Mouse (Mus musculus): ENCODE data around the gene Gm19684. TPM values are rescaled to one million over a fixed set of nuclear protein-coding genes. Genes with fewer than 3 reads are reported as not detected.
"Not testable (repeated sequence)": the region's sequence is repeated elsewhere in the genome, so short reads cannot be mapped to it uniquely, and the experiment has no call there.

Gm19684 gene
- polyA plus RNA-seq, 1 experiment: 0.44 TPM

GRCm38 (mm10) chr17:36128525-36128924 lies 7.0 kb downstream of the Gm19684 start:
- H3K4me3 ChIP-seq (ENCODE audit: extremely low read depth, insufficient read depth, insufficient read length); H3K36me3 ChIP-seq (ENCODE audit: control insufficient read depth, insufficient read depth, low read length); DNase-seq (ENCODE audit: low read depth in 1 of 2, low spot score in 2 of 2); H3K4me1 ChIP-seq (ENCODE audit: control insufficient read depth, insufficient read depth, insufficient read length); H3K27me3 ChIP-seq (ENCODE audit: control insufficient read depth, insufficient read depth, low read length); H3K27ac ChIP-seq (ENCODE audit: insufficient read depth, low read length): not testable (repeated sequence)
- 91% methylated on average over 12 of the region's 13 CpGs for WGBS

GRCm38 (mm10) chr17:36128968-36129817 lies 7.7 kb downstream of the Gm19684 start, which contains the start of gene Gm7030:
Gene Gm7030, minus strand, starts transcription at chr17:36129425.
- WGBS: 88% methylated on average over 28 of the region's 28 CpGs
- H3K4me1 ChIP-seq (ENCODE audit: control insufficient read depth, insufficient read depth, insufficient read length); H3K27ac ChIP-seq (ENCODE audit: insufficient read depth, low read length); H3K27me3 ChIP-seq (ENCODE audit: control insufficient read depth, insufficient read depth, low read length); H3K36me3 ChIP-seq (ENCODE audit: control insufficient read depth, insufficient read depth, low read length); DNase-seq (ENCODE audit: low read depth in 1 of 2, low spot score in 2 of 2); H3K4me3 ChIP-seq (ENCODE audit: extremely low read depth, insufficient read depth, insufficient read length): not testable (repeated sequence)

- no peak for DNase-seq (ENCODE audit: low read depth in 1 of 2, low spot score in 2 of 2)
Observed at GRCm38 (mm10) chr17:36131516-36132265, 10.2 kb downstream of the Gm19684 start.

GRCm38 (mm10) chr17:36135421-36136231 lies 14.1 kb downstream of the Gm19684 start:
- Histone ChIP-seq H3K4me1 (ENCODE audit: control insufficient read depth, insufficient read depth, insufficient read length) (peaks cover 13% of the 10 kb centered on the region; the same call in 1 of the 2 replicates), H3K27ac (ENCODE audit: insufficient read depth, low read length) (peak overlapping the region; percentile 60; the same call in 1 of the 2 replicates)
- not testable (repeated sequence) for DNase-seq (ENCODE audit: low read depth in 1 of 2, low spot score in 2 of 2); H3K36me3 ChIP-seq (ENCODE audit: control insufficient read depth, insufficient read depth, low read length); H3K4me3 ChIP-seq (ENCODE audit: extremely low read depth, insufficient read depth, insufficient read length); H3K27me3 ChIP-seq (ENCODE audit: control insufficient read depth, insufficient read depth, low read length)

More at GRCm38 (mm10) chr17:36131516-36132265, 10.2 kb downstream of the Gm19684 start:
- H3K27me3 ChIP-seq (ENCODE audit: control insufficient read depth, insufficient read depth, low read length): no peaks in the 10 kb centered on the region
- WGBS: 85% methylated on average over 5 of the region's 5 CpGs
- no peak for TF ChIP-seq POLR2A (IDR thresholded peaks at IDR 0.05; ENCODE audit: low read depth, low read length)
- TF ChIP-seq CTCF (IDR thresholded peaks at IDR 0.05; ENCODE audit: extremely low read depth, insufficient read depth, insufficient read length, insufficient replicate concordance): no peak
- peaks cover 13% of the 10 kb centered on the region; the same call in 1 of the 2 replicates for H3K4me1 ChIP-seq (ENCODE audit: control insufficient read depth, insufficient read depth, insufficient read length)
- no peaks in the 10 kb centered on the region for H3K36me3 ChIP-seq (ENCODE audit: control insufficient read depth, insufficient read depth, low read length)
- no peak overlapping the region for H3K27ac ChIP-seq (ENCODE audit: insufficient read depth, low read length)
- H3K4me3 ChIP-seq (ENCODE audit: extremely low read depth, insufficient read depth, insufficient read length): no peak overlapping the region

GRCm38 (mm10) chr17:36136299-36136848 lies 14.9 kb downstream of the Gm19684 start:
- H3K4me3 ChIP-seq (ENCODE audit: extremely low read depth, insufficient read depth, insufficient read length); H3K27ac ChIP-seq (ENCODE audit: insufficient read depth, low read length); H3K27me3 ChIP-seq (ENCODE audit: control insufficient read depth, insufficient read depth, low read length); H3K36me3 ChIP-seq (ENCODE audit: control insufficient read depth, insufficient read depth, low read length); DNase-seq (ENCODE audit: low read depth in 1 of 2, low spot score in 2 of 2): not testable (repeated sequence)
- 93% methylated on average over 1 of the region's 1 CpGs for whole genome bisulfite sequencing
- H3K4me1 ChIP-seq (ENCODE audit: control insufficient read depth, insufficient read depth, insufficient read length): peaks cover 13% of the 10 kb centered on the region; the same call in 1 of the 2 replicates

GRCm38 (mm10) chr17:36145111-36145860 lies 23.8 kb downstream of the Gm19684 start:
- no peak for TF ChIP-seq CTCF (IDR thresholded peaks at IDR 0.05; ENCODE audit: extremely low read depth, insufficient read depth, insufficient read length, insufficient replicate concordance)
- TF ChIP-seq POLR2A (IDR thresholded peaks at IDR 0.05; ENCODE audit: low read depth, low read length): no peak
- peaks cover 9% of the 10 kb centered on the region for H3K27me3 ChIP-seq (ENCODE audit: control insufficient read depth, insufficient read depth, low read length)
- no peak for DNase-seq (ENCODE audit: low read depth in 1 of 2, low spot score in 2 of 2)
- no peaks in the 10 kb centered on the region; the same call in 1 of the 2 replicates for H3K4me1 ChIP-seq (ENCODE audit: control insufficient read depth, insufficient read depth, insufficient read length)
- no peak overlapping the region for H3K27ac ChIP-seq (ENCODE audit: insufficient read depth, low read length)
- H3K4me3 ChIP-seq (ENCODE audit: extremely low read depth, insufficient read depth, insufficient read length): peak overlapping the region; percentile 56
- 3% methylated on average over 78 of the region's 78 CpGs for WGBS
- no peaks in the 10 kb centered on the region for H3K36me3 ChIP-seq (ENCODE audit: control insufficient read depth, insufficient read depth, low read length)

- peak overlapping the region; percentile 56; the same call in 1 of the 2 replicates for H3K4me3 ChIP-seq (ENCODE audit: extremely low read depth, insufficient read depth, insufficient read length)
- H3K4me1 ChIP-seq (ENCODE audit: control insufficient read depth, insufficient read depth, insufficient read length); H3K27ac ChIP-seq (ENCODE audit: insufficient read depth, low read length); H3K27me3 ChIP-seq (ENCODE audit: control insufficient read depth, insufficient read depth, low read length); H3K36me3 ChIP-seq (ENCODE audit: control insufficient read depth, insufficient read depth, low read length); DNase-seq (ENCODE audit: low read depth in 1 of 2, low spot score in 2 of 2): not testable (repeated sequence)
- WGBS: 5% methylated on average over 13 of the region's 13 CpGs
Observed at GRCm38 (mm10) chr17:36145861-36146156, 24.3 kb downstream of the Gm19684 start.

- not testable (repeated sequence) for H3K4me1 ChIP-seq (ENCODE audit: control insufficient read depth, insufficient read depth, insufficient read length); H3K36me3 ChIP-seq (ENCODE audit: control insufficient read depth, insufficient read depth, low read length); DNase-seq (ENCODE audit: low read depth in 1 of 2, low spot score in 2 of 2); H3K27ac ChIP-seq (ENCODE audit: insufficient read depth, low read length); H3K4me3 ChIP-seq (ENCODE audit: extremely low read depth, insufficient read depth, insufficient read length)
- peaks cover 10% of the 10 kb centered on the region for H3K27me3 ChIP-seq (ENCODE audit: control insufficient read depth, insufficient read depth, low read length)
- WGBS: 65% methylated on average over 1 of the region's 1 CpGs
Observed at GRCm38 (mm10) chr17:36146937-36147336, 25.5 kb downstream of the Gm19684 start.

- H3K4me3 ChIP-seq (ENCODE audit: extremely low read depth, insufficient read depth, insufficient read length); H3K36me3 ChIP-seq (ENCODE audit: control insufficient read depth, insufficient read depth, low read length); H3K27ac ChIP-seq (ENCODE audit: insufficient read depth, low read length); DNase-seq (ENCODE audit: low read depth in 1 of 2, low spot score in 2 of 2); H3K4me1 ChIP-seq (ENCODE audit: control insufficient read depth, insufficient read depth, insufficient read length): not testable (repeated sequence)
- whole genome bisulfite sequencing: 95% methylated on average over 5 of the region's 5 CpGs
- peaks cover 10% of the 10 kb centered on the region for H3K27me3 ChIP-seq (ENCODE audit: control insufficient read depth, insufficient read depth, low read length)
Observed at GRCm38 (mm10) chr17:36148468-36148867, 27.0 kb downstream of the Gm19684 start.

Measured in spleen, adult 2 months (tissue).